Mouse (Mus musculus): ENCODE measurements at regions not wholly inside any gene's neighbourhood (a gene's known extent, or its start where the extent isn't known, plus 50 kb on each side); places are given as distances from the start of the nearest gene placed in this dataset.

DNA sequence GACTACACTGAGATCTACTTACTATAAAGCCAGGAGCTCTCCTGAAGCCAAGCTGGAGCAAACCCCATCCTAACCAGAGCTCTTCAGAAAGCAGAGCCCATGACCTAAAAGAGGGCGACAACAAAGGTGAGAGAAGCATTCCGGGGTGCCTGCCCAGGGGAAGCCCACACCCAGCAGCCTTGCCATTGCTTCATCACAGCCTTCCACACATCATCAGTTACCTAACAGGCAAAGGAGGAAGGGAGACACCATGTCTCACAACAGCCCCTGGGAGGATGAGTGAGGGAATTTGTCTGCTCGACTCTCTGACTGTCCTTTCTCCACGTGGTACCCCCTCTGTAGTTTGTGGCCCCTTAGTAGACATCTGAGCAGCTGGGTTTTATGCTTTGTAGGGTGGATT lies 303.9 kb downstream of the Fut8 start:
- no peak for TF ChIP-seq FLI1 (IDR thresholded peaks at IDR 0.05; ENCODE audit: low read length)
- TF ChIP-seq GATA1 (IDR thresholded peaks at IDR 0.05; ENCODE audit: borderline replicate concordance, low read length) = no peak

All from megakaryocyte, embryonic 14.5 days (primary cell).